Mouse (Mus musculus) liver, postnatal 0 days (tissue): ENCODE results near the gene Gabarap.
A peak's percentile ranks its signal among the peaks of the same experiment; 100 is the strongest.

Experiments used
- CTCF ChIP-seq: sonication (generic); IDR thresholded peaks from 2 replicates; pipeline ENCODE4 v1.5.1; 2016; ENCODE audit warnings: antibody characterized with exemption, low read depth
- EP300 ChIP-seq: IDR thresholded peaks from 2 replicates; pipeline ENCODE4 v1.6.1; 2016; ENCODE audit warnings: antibody characterized with exemption, low read depth, mild to moderate bottlenecking

DNA sequence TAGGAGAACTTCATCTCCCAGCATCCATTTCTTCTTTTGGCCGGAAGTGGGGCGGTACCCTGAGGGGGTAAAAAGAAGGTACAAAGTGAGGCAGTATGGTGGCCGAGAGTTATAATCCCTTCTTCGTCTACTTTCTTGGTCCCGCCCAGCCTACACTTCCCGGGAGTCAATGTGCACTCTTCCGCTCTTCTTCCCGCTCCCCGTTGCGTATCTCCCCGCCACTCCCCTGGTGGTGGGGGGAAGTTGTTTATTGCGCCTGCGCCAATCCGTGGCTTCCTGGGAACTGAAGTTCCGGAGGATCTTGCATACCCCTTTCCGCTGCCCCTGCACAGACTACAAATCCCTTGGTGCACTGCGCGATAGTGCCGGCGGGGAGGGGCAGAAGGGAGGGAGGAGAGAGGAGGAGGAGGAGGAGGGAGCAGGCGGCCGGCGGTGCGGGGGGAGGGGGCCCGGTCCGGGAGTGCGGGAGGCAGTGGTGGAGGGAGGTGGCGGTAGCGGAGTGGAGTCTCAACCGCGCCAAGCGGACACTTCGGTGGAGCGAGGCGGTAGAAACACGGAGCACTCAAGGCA, 4.5 kb downstream of the Gabarap start, which contains the start of gene Phf23:
- TF ChIP-seq CTCF = peak; percentile 65
- peak; percentile 66 for TF ChIP-seq EP300
